Mouse (Mus musculus): ENCODE data around the gene Galnt17.

DNA sequence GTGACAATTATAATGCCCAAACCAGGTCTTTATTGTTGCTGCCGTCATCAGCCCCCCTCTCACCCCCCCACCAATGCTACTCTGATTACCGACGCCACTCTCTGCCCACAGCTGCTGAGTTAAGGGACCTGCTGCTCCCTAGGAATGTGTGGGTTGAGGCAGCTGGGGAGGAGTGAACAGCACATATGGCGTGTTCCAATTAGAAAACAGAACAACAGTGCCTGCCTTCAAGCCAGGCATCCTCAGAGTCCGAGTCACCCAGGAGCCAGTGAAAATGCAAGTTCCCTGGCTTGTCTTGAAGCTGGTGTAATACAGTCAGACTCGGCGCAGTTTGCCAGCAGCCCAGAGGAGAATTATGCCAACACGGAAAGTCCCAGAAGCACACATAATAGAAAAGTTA, 218.4 kb downstream of the Galnt17 start:
- TF ChIP-seq CTCF (IDR thresholded peaks at IDR 0.05; ENCODE audit: low read depth) (no peak), EP300 (IDR thresholded peaks at IDR 0.05; ENCODE audit: low read depth) (no peak)

All from liver, postnatal 0 days (tissue).